Mouse (Mus musculus) heart, embryonic 11.5 days (tissue): Measurements from ENCODE around the gene Cc2d1a. TPM values are rescaled to one million over a fixed set of nuclear protein-coding genes. Genes with fewer than 3 reads are reported as not detected.

ENCODE experiments used
- ATAC-seq: fragments of 200-750 bp; cut with Nextera tagmentation; replicated peaks from 2 replicates; pipeline ENCODE4 v1.8.0; 2017; ENCODE audit warnings: moderate library complexity; ENCODE audit not compliant: insufficient number of reproducible peaks, low FRiP score, low TSS enrichment
- H3K27ac ChIP-seq: fragments of 300-500 bp; sonication (generic); 2 replicates; pipeline ENCODE4 v1.5.1; 2014; ENCODE audit warnings: mild to moderate bottlenecking, low read depth, low read length
- H3K27me3 ChIP-seq: fragments of 300-500 bp; sonication (generic); 2 replicates; pipeline ENCODE4 v1.6.1; 2014; ENCODE audit warnings: mild to moderate bottlenecking, low read length, mixed read lengths; ENCODE audit not compliant: control insufficient read depth, insufficient read depth
- H3K36me3 ChIP-seq: fragments of 300-500 bp; sonication (generic); 2 replicates; pipeline ENCODE4 v1.6.1; 2014; ENCODE audit warnings: mild to moderate bottlenecking, low read length, moderate library complexity, mixed read lengths; ENCODE audit not compliant: control insufficient read depth, insufficient read depth
- H3K4me1 ChIP-seq: fragments of 300-500 bp; sonication (generic); 2 replicates; pipeline ENCODE4 v1.6.1; 2014; ENCODE audit warnings: low read length; ENCODE audit not compliant: control insufficient read depth, insufficient read depth
- H3K4me2 ChIP-seq: fragments of 300-500 bp; sonication (generic); 2 replicates; pipeline ENCODE4 v1.6.1; 2014; ENCODE audit warnings: mild to moderate bottlenecking, moderate library complexity
- H3K4me3 ChIP-seq: fragments of 300-500 bp; sonication (generic); 2 replicates; pipeline ENCODE4 v1.5.1; 2014; ENCODE audit warnings: low read depth, low read length
- H3K9ac ChIP-seq: fragments of 300-500 bp; sonication (generic); 2 replicates; pipeline ENCODE4 v1.6.1; 2014; ENCODE audit warnings: mild to moderate bottlenecking, low read depth, low read length, moderate library complexity
- H3K9me3 ChIP-seq: fragments of 300-500 bp; sonication (generic); replicated peaks from 2 replicates; pipeline ENCODE4 v1.6.1; 2016; ENCODE audit warnings: low read length; ENCODE audit not compliant: control insufficient read depth
- whole genome bisulfite sequencing: fragments of 180-500 bp; shearing (Covaris S2); extraction: QIAGEN DNeasy Blood & Tissue Kit; methylation state at CpG from one replicate; pipeline ENCODE4 v1.1.7; 2014; ENCODE audit not compliant: insufficient replicate concordance; 5-methylcytosine and 5-hydroxymethylcytosine counted together
- polyA plus RNA-seq: library from polyadenylated mRNA; unstranded; fragments of >200 nt; fragmentation: Nextera tagmentation; extraction: Ambion mirVana; gene quantifications from 2 replicates; pipeline ENCODE4 v1.2.1, GENCODE M21; 2014

Gene Cc2d1a
- polyA plus RNA-seq, 1 experiment from 2014 or later: 11.1 TPM

DNA sequence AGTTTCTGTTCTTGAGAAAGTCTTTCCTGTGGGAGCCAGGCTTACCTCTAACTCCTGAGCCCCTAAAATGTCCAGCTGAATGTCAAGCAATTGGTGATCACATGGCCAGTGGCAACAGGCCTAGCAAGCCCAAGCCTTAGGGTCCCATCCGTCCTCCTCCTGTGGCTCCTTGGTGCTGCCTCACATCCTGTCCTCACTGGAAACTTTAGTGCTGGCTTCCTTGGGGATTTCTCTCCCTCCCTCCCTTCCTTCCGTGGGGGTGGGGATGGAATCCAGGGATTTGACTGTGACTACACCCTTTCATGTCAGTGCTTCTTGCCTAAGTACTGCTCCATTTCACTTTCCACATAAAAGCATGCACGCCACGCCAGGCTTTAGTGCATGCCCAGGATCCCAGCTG is 41.9 kb upstream of the Cc2d1a start:
- no peak for ATAC-seq
- 55% methylated on average over 4 of the region's 4 CpGs for WGBS
- peak overlapping the region; percentile 54; the same call in 1 of the 2 replicates for H3K27ac ChIP-seq
- peaks cover 5% of the 10 kb centered on the region; the same call in 1 of the 2 replicates for H3K27me3 ChIP-seq
- H3K36me3 ChIP-seq: no peaks in the 10 kb centered on the region
- H3K4me1 ChIP-seq: peaks cover 15% of the 10 kb centered on the region
- no peak overlapping the region for H3K4me3 ChIP-seq
- H3K9me3 ChIP-seq: no peaks in the 10 kb centered on the region
- no peak overlapping the region for H3K9ac ChIP-seq
- H3K4me2 ChIP-seq: peak overlapping the region; percentile 11; the same call in 1 of the 2 replicates

DNA sequence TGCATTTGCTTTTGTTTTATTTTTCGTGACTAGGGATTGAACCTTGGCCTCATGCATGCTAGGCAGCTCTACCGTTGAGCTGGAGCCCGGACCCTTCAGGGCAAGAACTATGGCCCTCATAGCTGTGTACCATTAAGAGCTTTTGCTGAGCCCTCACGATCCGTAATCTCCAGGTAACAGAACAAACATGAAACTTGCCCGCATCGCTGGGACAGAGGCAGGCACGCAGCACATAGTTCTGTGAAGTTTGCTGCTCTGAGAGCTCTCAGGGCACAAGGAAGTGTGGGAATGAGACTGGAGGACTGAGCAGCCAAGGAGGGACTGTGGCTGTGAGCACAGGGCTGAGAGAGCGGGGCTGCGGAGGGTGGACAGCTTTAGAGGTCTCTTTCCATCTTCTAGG is 40.9 kb upstream of the Cc2d1a start:
- Histone ChIP-seq H3K4me1 (peaks cover 21% of the 10 kb centered on the region), H3K9me3 (no peaks in the 10 kb centered on the region), H3K9ac (no peak overlapping the region), H3K36me3 (no peaks in the 10 kb centered on the region), H3K4me2 (no peak overlapping the region), H3K27ac (no peak overlapping the region), H3K27me3 (peaks cover 6% of the 10 kb centered on the region; the same call in 1 of the 2 replicates), H3K4me3 (no peak overlapping the region)
- WGBS: 86% methylated on average over 10 of the region's 10 CpGs
- no peak for ATAC-seq

DNA sequence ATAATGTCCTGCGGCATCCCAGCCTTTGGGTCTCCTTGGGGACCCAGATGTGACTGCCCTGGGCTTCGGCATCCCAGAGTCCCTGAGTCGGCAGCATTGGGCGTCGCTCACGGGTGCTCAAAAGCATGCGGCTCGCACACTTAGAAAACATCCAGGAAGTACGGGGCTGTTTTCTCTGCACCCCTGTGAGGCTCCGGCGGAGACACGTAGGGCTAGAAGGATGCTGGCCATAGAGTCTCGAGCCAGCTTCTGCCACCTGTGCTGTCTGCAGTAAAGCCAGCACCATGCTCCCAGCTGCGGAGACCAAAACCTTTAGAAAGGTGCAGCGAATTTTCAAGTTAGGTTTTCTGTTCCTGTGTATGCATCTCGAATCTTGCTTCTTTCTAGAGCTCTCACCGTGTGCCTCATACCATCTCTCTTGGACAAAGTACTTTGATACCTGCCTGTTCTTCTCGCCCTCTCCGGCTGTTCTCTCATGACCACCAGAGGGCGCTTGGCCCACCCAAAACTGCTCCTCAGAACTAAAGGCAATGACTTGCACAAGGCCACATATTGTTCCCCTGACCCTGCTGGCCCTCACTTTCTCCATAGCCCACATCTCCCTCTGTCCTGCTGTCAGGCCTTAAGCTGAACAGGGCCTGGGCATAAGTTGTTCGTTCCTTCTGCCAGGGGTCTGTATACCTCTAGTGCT is 39.5 kb upstream of the Cc2d1a start:
- Histone ChIP-seq H3K27ac (peak overlapping the region; percentile 57), H3K27me3 (peaks cover 6% of the 10 kb centered on the region; the same call in 1 of the 2 replicates), H3K36me3 (no peaks in the 10 kb centered on the region), H3K9ac (peak overlapping the region; percentile 67), H3K4me1 (peaks cover 23% of the 10 kb centered on the region), H3K4me3 (peak overlapping the region; percentile 44), H3K4me2 (peak overlapping the region; percentile 95), H3K9me3 (no peaks in the 10 kb centered on the region)
- WGBS: 6% methylated on average over 21 of the region's 21 CpGs
- ATAC-seq: no peak

DNA sequence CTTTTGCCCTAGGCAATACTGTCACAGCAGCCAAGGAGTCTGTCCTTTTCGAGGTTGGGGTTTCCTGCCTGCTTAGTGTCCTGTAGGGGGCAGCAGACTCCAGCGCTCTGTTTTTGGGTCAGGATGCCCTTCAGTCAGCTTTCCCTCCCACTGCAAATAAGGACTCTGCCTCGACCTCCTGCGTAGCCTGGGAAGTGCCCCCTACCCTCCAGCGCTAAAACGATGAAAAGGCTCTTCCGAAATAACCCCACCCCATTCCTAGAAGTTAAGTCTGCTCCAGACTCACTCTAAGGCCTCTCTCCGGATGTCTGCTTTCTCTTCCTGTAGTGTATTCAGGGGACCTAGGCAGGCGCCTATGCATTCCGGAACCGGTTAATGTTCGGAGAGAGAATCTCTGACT is 38.8 kb upstream of the Cc2d1a start:
- Histone ChIP-seq H3K4me1 (peaks cover 17% of the 10 kb centered on the region), H3K4me3 (peak overlapping the region; percentile 44), H3K9me3 (no peaks in the 10 kb centered on the region), H3K4me2 (peak overlapping the region; percentile 95), H3K36me3 (no peaks in the 10 kb centered on the region), H3K27me3 (peaks cover 6% of the 10 kb centered on the region; the same call in 1 of the 2 replicates), H3K9ac (peak overlapping the region; percentile 67), H3K27ac (peak overlapping the region; percentile 57)
- 0 out of 2 replicates have a peak, but pooled peaks have one; percentile 11 for ATAC-seq
- 1% methylated on average over 12 of the region's 12 CpGs for WGBS

DNA sequence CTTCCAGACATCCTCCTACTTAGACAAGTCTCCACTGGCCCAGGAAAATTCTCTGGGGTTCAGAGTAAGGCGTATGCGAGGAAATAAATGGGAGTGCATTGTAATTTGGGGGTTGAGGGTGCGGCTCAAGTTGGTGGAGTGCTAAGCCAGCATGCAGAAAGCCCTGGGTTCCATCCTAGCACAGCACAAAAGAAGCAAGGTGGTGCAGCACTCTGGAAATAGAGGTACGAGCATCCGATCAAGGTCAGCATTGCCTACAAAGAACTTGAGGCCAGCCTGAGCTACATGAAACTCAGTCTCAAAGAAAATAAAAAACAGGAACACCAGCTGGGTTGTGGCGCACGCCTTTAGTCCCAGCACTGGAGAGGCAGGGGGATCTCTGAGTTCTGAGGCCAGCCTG is 37.4 kb upstream of the Cc2d1a start, which contains the start of gene Nanos3:
TSS of gene Nanos3 (minus strand) at position 101 of the 400 bp plus-strand sequence.
- Histone ChIP-seq H3K27me3 (peaks cover 6% of the 10 kb centered on the region; the same call in 1 of the 2 replicates), H3K4me2 (peak within 1 kb of the TSS; percentile 90), H3K27ac (no peak within 1 kb of the TSS), H3K9me3 (no peaks in the 10 kb centered on the region), H3K4me1 (peaks cover 30% of the 10 kb centered on the region), H3K36me3 (no peaks in the 10 kb centered on the region), H3K9ac (peak within 1 kb of the TSS; percentile 98), H3K4me3 (peak within 1 kb of the TSS; percentile 79)
- ATAC-seq: no peak
- WGBS: 90% methylated on average over 7 of the region's 7 CpGs

DNA sequence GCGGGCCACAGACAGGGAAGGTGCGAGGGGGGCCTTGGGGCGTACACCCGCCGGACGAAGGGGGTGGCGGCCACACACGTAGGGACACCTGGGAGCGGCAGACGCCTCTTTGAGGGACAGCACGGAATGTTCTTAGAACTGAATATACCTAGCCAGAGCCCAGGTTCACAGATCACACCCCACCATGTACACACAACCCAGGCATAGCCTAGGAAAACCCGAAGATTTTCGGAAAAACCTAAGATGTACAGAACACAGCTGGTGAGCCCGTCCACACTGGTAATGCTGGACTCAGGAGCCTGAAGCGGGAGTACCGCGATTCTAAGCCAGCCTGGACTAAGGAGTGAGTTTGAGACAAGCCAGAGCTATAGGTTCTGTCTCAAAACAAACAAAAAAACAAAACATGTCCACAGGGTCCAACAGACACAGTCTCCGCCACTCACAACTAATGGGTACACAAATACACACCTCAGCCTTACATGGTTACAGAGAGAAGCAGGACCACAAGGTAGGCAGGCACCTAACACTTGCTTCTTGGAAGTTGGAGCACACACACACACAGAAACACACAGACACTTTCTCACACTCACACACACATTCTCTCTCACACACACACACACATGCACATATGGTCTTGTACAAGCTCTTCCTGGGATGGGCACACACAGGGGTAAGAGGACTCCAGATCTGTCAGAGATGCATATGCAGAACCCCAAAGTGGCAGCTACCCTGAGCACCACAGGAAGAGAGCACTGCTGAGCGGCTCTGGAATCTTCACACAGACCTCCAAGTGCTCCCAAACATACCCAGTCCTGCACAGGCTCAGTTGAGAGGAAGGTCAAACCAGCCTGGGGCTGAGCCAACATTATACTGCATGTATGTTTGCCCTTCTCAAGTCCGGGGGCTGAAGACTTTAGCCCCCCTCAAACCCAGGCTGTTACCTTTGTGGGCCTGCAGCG is 36.6 kb upstream of the Cc2d1a start:
- 19% methylated on average over 21 of the region's 21 CpGs for WGBS
- peaks cover 38% of the 10 kb centered on the region for H3K4me1 ChIP-seq
- H3K9ac ChIP-seq: peak overlapping the region; percentile 98
- peaks cover 6% of the 10 kb centered on the region; the same call in 1 of the 2 replicates for H3K27me3 ChIP-seq
- no peaks in the 10 kb centered on the region for H3K36me3 ChIP-seq
- H3K4me3 ChIP-seq: peak overlapping the region; percentile 79
- ATAC-seq: no peak
- H3K9me3 ChIP-seq: no peaks in the 10 kb centered on the region
- peak overlapping the region; percentile 90 for H3K4me2 ChIP-seq
- H3K27ac ChIP-seq: peak overlapping the region; percentile 85

DNA sequence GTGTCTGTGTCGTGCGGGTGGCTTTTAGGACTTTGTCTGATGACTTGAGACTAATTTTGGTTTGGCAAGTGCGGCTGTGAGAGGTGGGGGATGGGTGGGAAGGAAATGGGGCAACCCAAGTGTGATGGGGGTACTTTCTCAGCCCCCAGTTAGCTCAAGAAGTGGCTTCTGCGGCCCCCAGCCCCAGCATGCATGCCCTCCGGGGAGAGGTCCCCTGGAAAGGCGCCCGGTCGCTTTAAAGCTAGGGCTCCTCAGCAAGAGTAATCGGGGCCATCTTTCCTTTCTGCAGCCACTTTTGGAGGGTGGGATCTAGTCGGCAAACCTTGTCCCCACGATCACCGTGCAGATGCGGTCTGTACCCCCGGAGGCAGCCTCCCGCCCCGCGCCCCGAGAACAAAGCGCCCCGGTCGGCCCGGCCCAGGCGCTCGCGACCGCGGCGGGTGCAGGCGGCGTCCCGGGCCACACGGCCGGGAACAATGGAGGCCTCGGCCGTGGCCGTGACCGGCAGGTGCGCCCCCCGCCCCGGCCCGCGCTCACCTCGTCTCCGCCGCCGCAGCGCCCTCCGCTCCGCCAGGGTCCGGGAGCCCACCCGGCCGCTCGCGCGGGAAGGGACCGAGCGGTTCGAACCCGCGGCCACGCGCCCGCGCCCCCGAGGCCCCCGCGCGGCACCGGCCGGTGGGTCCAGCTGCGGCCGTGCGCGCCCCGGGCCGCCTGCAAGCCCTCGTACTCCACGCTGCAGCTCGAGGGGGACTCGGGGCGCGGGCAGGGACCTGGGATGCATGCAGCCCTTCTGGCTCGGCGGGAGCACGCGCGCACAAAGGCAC is 35.7 kb upstream of the Cc2d1a start:
- Histone ChIP-seq H3K9ac (peak overlapping the region; percentile 98), H3K27ac (peak overlapping the region; percentile 85), H3K4me3 (peak overlapping the region; percentile 79), H3K36me3 (no peaks in the 10 kb centered on the region), H3K4me1 (peaks cover 44% of the 10 kb centered on the region), H3K9me3 (no peaks in the 10 kb centered on the region), H3K4me2 (peak overlapping the region; percentile 90), H3K27me3 (peaks cover 6% of the 10 kb centered on the region; the same call in 1 of the 2 replicates)
- 1% methylated on average over 77 of the region's 87 CpGs for WGBS
- ATAC-seq: 0 out of 2 replicates have a peak, but pooled peaks have one; percentile 24
